Mouse (Mus musculus) spleen, adult 2 months (tissue): Measurements from ENCODE around the gene Tmem150b.

Experiments
- CTCF ChIP-seq: fragments of 200-500 bp; IDR thresholded peaks from 2 replicates; pipeline ENCODE4 v1.5.1; 2011; ENCODE audit warnings: mild to moderate bottlenecking, inconsistent platforms; ENCODE audit not compliant: insufficient read depth, insufficient read length, insufficient replicate concordance; ENCODE audit errors: extremely low read depth
- POLR2A ChIP-seq: fragments of 200-500 bp; IDR thresholded peaks from 2 replicates; pipeline ENCODE4 v1.6.1; 2011; ENCODE audit warnings: low read depth, low read length, inconsistent platforms

- TF ChIP-seq CTCF (no peak), POLR2A (peak; percentile 88)
These were observed 14.7 kb upstream of the Tmem150b start, which contains the start of gene Kmt5c for GRCm38 (mm10) chr7:4739544-4740275.
